ENCODE assay signal across 9 mouse cellular contexts in the genomic region with DNA sequence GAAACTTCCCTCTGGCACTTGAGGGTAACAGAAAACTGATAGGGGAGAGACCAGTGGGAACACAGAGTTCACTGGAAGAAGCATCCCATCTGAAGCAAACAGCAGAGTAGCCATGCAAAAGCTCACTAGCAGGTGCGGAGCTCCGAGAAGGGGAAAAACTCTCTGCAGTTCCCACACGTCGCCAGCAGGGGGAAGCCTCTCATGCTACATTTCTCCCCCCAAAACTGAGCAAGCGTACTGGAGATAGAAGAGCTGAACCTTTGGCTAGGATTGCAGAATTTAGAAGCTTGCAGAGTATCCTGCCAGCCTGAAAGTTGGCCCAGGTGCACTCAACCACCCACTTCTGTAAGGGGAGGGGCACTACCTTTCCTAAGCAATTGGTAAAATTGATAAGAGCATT. TPM values are rescaled to one million over a fixed set of nuclear protein-coding genes. Genes with fewer than 3 reads are reported as not detected.
A peak's percentile ranks its signal among the peaks of the same experiment; 100 is the strongest.
DNase-seq lines count a peak whose midpoint lies in the region; ATAC-seq and TF ChIP-seq lines count a peak whose summit lies in the region.
"Had no signal": no experiment of that assay in that cellular context is flagged by ENCODE, and none has a peak within 500 bp of the region (broad histone marks: within the 10 kb centered on the region; RNA-seq: fewer than 3 reads in every experiment).

No protein-coding gene starts in this region.

- ATAC-seq in heart, embryonic 15.5 days (replicated peaks; ENCODE audit: insufficient number of reproducible peaks, insufficient read depth, low FRiP score, low read depth), result no peak
- ATAC-seq in lung, postnatal 0 days, result no peak
- no peak for ATAC-seq in activated CD4-positive, CD25-positive, alpha-beta regulatory T cell, adult 4 months

- no peaks in the 10 kb centered on the region for H3K4me1 ChIP-seq in CH12.LX (ENCODE audit: control insufficient read depth in 1 of 2, insufficient read depth in 2 of 2)
- H3K4me1 ChIP-seq in embryonic facial prominence, embryonic 10.5 days, result no peaks in the 10 kb centered on the region
- H3K4me1 ChIP-seq in heart, embryonic 15.5 days (replicated peaks), result no peaks in the 10 kb centered on the region
- H3K4me1 ChIP-seq in lung, postnatal 0 days (ENCODE audit: insufficient read depth, low read depth, low read length), result no peaks in the 10 kb centered on the region
- H3K4me1 ChIP-seq: liver, embryonic 15.5 days had no signal

- no peak overlapping the region for H3K27ac ChIP-seq in CH12.LX (ENCODE audit: insufficient read depth, low read depth)
- no peak overlapping the region for H3K27ac ChIP-seq in embryonic facial prominence, embryonic 10.5 days (replicated peaks)
- no peak overlapping the region for H3K27ac ChIP-seq in heart, embryonic 15.5 days
- H3K27ac ChIP-seq in lung, postnatal 0 days (ENCODE audit: low read length), result no peak overlapping the region
- H3K27ac ChIP-seq: liver, embryonic 15.5 days had no signal

- H3K9me3 ChIP-seq in CH12.LX (replicated peaks; ENCODE audit: low read length), result no peaks in the 10 kb centered on the region
- no peaks in the 10 kb centered on the region for H3K9me3 ChIP-seq in embryonic facial prominence, embryonic 10.5 days
- H3K9me3 ChIP-seq in heart, embryonic 15.5 days (replicated peaks), result no peaks in the 10 kb centered on the region
- no peaks in the 10 kb centered on the region for H3K9me3 ChIP-seq in lung, postnatal 0 days (ENCODE audit: low read length)
- H3K9me3 ChIP-seq: liver, embryonic 15.5 days had no signal

- TF ChIP-seq RAD21 in CH12.LX (IDR thresholded peaks at IDR 0.05; ENCODE audit: low read depth, low read length), result peak; percentile 65

- in situ Hi-C loops in CH12.LX (cut with MboI; ENCODE audit: low pct_ligation_motif_present, low pct_unique_long_range_greater_than_20kb, low sequenced_read_pairs), result no loop called here

- peak; percentile 42 to 74; a peak in 3 of 4 replicates for TF ChIP-seq CTCF in CH12.LX (conservative IDR thresholded peaks at IDR 0.05 in 1 of 2, IDR thresholded peaks at IDR 0.05 in 1 of 2; ENCODE audit: low read depth in 2 of 2, low read length in 2 of 2)
- TF ChIP-seq CTCF in lung, postnatal 0 days (IDR thresholded peaks at IDR 0.05), result peak; percentile 81

- no peak for TF ChIP-seq EP300 in CH12.LX (IDR thresholded peaks at IDR 0.05; ENCODE audit: low read length)
- no peak for TF ChIP-seq EP300 in lung, postnatal 0 days (IDR thresholded peaks at IDR 0.05)

- H3K9ac ChIP-seq in CH12.LX (ENCODE audit: insufficient read depth, low read depth), result no peak overlapping the region
- no peak overlapping the region for H3K9ac ChIP-seq in heart, embryonic 15.5 days
- no peak overlapping the region for H3K9ac ChIP-seq in lung, postnatal 0 days (replicated peaks; ENCODE audit: low read depth)
- H3K9ac ChIP-seq: liver, embryonic 15.5 days had no signal

- no peak overlapping the region for H3K4me3 ChIP-seq in CH12.LX (replicated peaks in 1 of 3; ENCODE audit: low read depth in 2 of 3, low read length in 2 of 3, poor library complexity in 1 of 3)
- H3K4me3 ChIP-seq in embryonic facial prominence, embryonic 10.5 days, result no peak overlapping the region
- no peak overlapping the region for H3K4me3 ChIP-seq in heart, embryonic 15.5 days
- H3K4me3 ChIP-seq in lung, postnatal 0 days (ENCODE audit: low read depth, low read length), result no peak overlapping the region
- H3K4me3 ChIP-seq: liver, embryonic 15.5 days had no signal

- 16% methylated on average over 5 of the region's 5 CpGs for WGBS in embryonic facial prominence, embryonic 10.5 days
- WGBS in heart, embryonic 15.5 days, result 13% methylated on average over 5 of the region's 5 CpGs
- WGBS in lung, postnatal 0 days, result 2% methylated on average over 5 of the region's 5 CpGs

- H3K27me3 ChIP-seq in CH12.LX (replicated peaks), result no peaks in the 10 kb centered on the region
- H3K27me3 ChIP-seq in embryonic facial prominence, embryonic 10.5 days (replicated peaks; ENCODE audit: low read depth, poor library complexity, severe bottlenecking), result peaks cover 35% of the 10 kb centered on the region
- peaks cover 24% of the 10 kb centered on the region for H3K27me3 ChIP-seq in heart, embryonic 15.5 days
- H3K27me3 ChIP-seq in lung, postnatal 0 days (replicated peaks; ENCODE audit: insufficient read depth, low read length), result no peaks in the 10 kb centered on the region

- no peaks in the 10 kb centered on the region for H3K79me2 ChIP-seq in CH12.LX (replicated peaks; ENCODE audit: control insufficient read depth, extremely low read depth, insufficient read depth, poor library complexity, severe bottlenecking)

- no peaks in the 10 kb centered on the region for H3K36me3 ChIP-seq in CH12.LX (replicated peaks in 1 of 2; ENCODE audit: control insufficient read depth in 1 of 2, insufficient read depth in 1 of 2, low read length in 1 of 2)
- H3K36me3 ChIP-seq in embryonic facial prominence, embryonic 10.5 days (replicated peaks), result no peaks in the 10 kb centered on the region
- H3K36me3 ChIP-seq in heart, embryonic 15.5 days, result no peaks in the 10 kb centered on the region
- no peaks in the 10 kb centered on the region for H3K36me3 ChIP-seq in lung, postnatal 0 days (ENCODE audit: insufficient read depth, low read length)
- H3K36me3 ChIP-seq: liver, embryonic 15.5 days had no signal

- no peak overlapping the region for H3K4me2 ChIP-seq in CH12.LX (ENCODE audit: insufficient read depth, low read depth, poor library complexity, severe bottlenecking)
- 0 out of 2 replicates have a peak overlapping the region, but pooled peaks have one; percentile 4 for H3K4me2 ChIP-seq in heart, embryonic 15.5 days
- H3K4me2 ChIP-seq in lung, postnatal 0 days (replicated peaks; ENCODE audit: low read depth, low read length), result no peak overlapping the region
- H3K4me2 ChIP-seq: liver, embryonic 15.5 days had no signal

- DNase-seq in CH12.LX (ENCODE audit: extremely low read depth), result peak; percentile 55
- peak; percentile 81 for DNase-seq in adrenal gland, postnatal 10 days
- peak; percentile 76 for DNase-seq in embryonic facial prominence, embryonic 10.5 days (ENCODE audit: low spot score)
- DNase-seq in layer of hippocampus, adult 11-12 months (ENCODE audit: low spot score), result peak; percentile 78
- peak; percentile 67 for DNase-seq in lung, postnatal 0 days (ENCODE audit: low spot score)
- peak; percentile 41 for DNase-seq in right cerebral cortex, postnatal 36 days (ENCODE audit: low spot score in 2 of 2)

- dilution Hi-C loops in CH12.LX (cut with MboI; ENCODE audit: extremely low pct_ligation_motif_present, extremely low pct_unique_long_range_greater_than_20kb, low sequenced_read_pairs), result no loop called here

- no peak for TF ChIP-seq POLR2A in CH12.LX (IDR thresholded peaks at IDR 0.05; ENCODE audit: low read depth, low read length)

TF ChIP-seq in CH12.LX, 34 proteins besides CTCF, POLR2A, EP300 and RAD21:
- TF ChIP-seq KAT2A (IDR thresholded peaks at IDR 0.05; ENCODE audit: insufficient replicate concordance, low read length) (no peak), TBP (conservative IDR thresholded peaks at IDR 0.05; ENCODE audit: low read depth, low read length) (no peak), NRF1 (IDR thresholded peaks at IDR 0.05; ENCODE audit: low read depth, low read length) (peak; percentile 56; the same call in 1 of the 2 replicates), ELF1 (IDR thresholded peaks at IDR 0.05; ENCODE audit: low read depth, low read length) (no peak), SMC3 (IDR thresholded peaks at IDR 0.05; ENCODE audit: low read depth, low read length) (peak; percentile 62), ZKSCAN1 (IDR thresholded peaks at IDR 0.05; ENCODE audit: borderline replicate concordance, low read depth, low read length) (no peak), USF2 (conservative IDR thresholded peaks at IDR 0.05; ENCODE audit: low read depth, low read length) (no peak), TCF12 (IDR thresholded peaks at IDR 0.05; ENCODE audit: low read depth, low read length) (no peak), ZC3H11A (IDR thresholded peaks at IDR 0.05; ENCODE audit: low read depth, low read length) (no peak)

RNA-seq across cellular contexts. Expression of a gene that starts 14.7 kb away (rescaled TPM):
- total RNA-seq in CH12.LX (2012; rRNA removed) (0.08 TPM in 2 replicates), CH12.LX (2014; rRNA removed) (0.14 and 0.15 TPM in 2 replicates)
- polyA plus RNA-seq in CH12.LX (2012; ENCODE audit: insufficient read length, low read depth), result 0.10 TPM in 1 of 2 replicates, not detected in the other
- 10 to 100 TPM; 10.1 to 17.0 TPM for total RNA-seq in adrenal gland, postnatal 10 days (2021)
- polyA plus RNA-seq in embryonic facial prominence, embryonic 10.5 days (2016; fragmentation: Nextera tagmentation; extraction: Ambion mirVana), result 3.8 and 4.2 TPM in 2 replicates
- polyA plus RNA-seq in heart, embryonic 15.5 days (2015; fragmentation: Nextera tagmentation; extraction: Ambion mirVana), result 6.5 and 7.2 TPM in 2 replicates
- 12.7 and 12.9 TPM in 2 replicates for polyA plus RNA-seq in lung, postnatal 0 days (2015; fragmentation: Nextera tagmentation; extraction: Ambion mirVana)
- under 1 TPM; 0.21 to 0.57 TPM for polyA plus RNA-seq in activated CD4-positive, CD25-positive, alpha-beta regulatory T cell, adult 4 months (2017; shearing (Covaris generic))
